Mouse (Mus musculus) liver, adult 2 months (tissue): Measurements from ENCODE around the gene Fgf14. TPM values are rescaled to one million over a fixed set of nuclear protein-coding genes. Genes with fewer than 3 reads are reported as not detected.

Source experiments
- DNase-seq: peaks from one replicate; pipeline ENCODE4 v3.0.0-alpha.2; 2011; ENCODE audit warnings: low read depth, low spot score; ENCODE audit errors: extremely low read depth
- H3K27ac ChIP-seq: fragments of 200-500 bp; replicated peaks from 2 replicates; pipeline ENCODE4 v1.5.1; 2012; ENCODE audit warnings: low read depth, mild to moderate bottlenecking, control low read depth, inconsistent platforms, low read length; ENCODE audit not compliant: insufficient read depth
- H3K27me3 ChIP-seq: fragments of 200-500 bp; 2 replicates; pipeline ENCODE4 v1.6.1; 2012; ENCODE audit warnings: mild to moderate bottlenecking, moderate library complexity, low read length, inconsistent platforms; ENCODE audit not compliant: control insufficient read depth, insufficient read depth
- H3K36me3 ChIP-seq: fragments of 200-500 bp; 2 replicates; pipeline ENCODE4 v1.6.1; 2012; ENCODE audit warnings: low read length, inconsistent platforms; ENCODE audit not compliant: control insufficient read depth, insufficient read depth
- H3K4me1 ChIP-seq: fragments of 200-500 bp; 2 replicates; pipeline ENCODE4 v1.6.1; 2011; ENCODE audit warnings: low read length; ENCODE audit not compliant: control insufficient read depth, insufficient read depth
- H3K4me3 ChIP-seq: fragments of 200-500 bp; 2 replicates; pipeline ENCODE4 v1.5.1; 2011; ENCODE audit warnings: low read depth, mild to moderate bottlenecking, control low read depth, low read length, moderate library complexity; ENCODE audit not compliant: insufficient read depth
- H3K79me2 ChIP-seq: fragments of 200-500 bp; 2 replicates; pipeline ENCODE4 v1.6.1; 2012; ENCODE audit warnings: inconsistent platforms, mild to moderate bottlenecking, low read length, moderate library complexity; ENCODE audit not compliant: control insufficient read depth, insufficient read depth
- H3K9ac ChIP-seq: fragments of 200-500 bp; 2 replicates; pipeline ENCODE4 v1.6.1; 2012; ENCODE audit warnings: low read depth, mild to moderate bottlenecking, control low read depth, inconsistent platforms, low read length
- CTCF ChIP-seq: fragments of 200-500 bp; IDR thresholded peaks from 2 replicates; pipeline ENCODE4 v1.5.1; 2011; ENCODE audit warnings: low read depth, low read length, control low read depth
- POLR2A ChIP-seq: fragments of 200-500 bp; IDR thresholded peaks from 2 replicates; pipeline ENCODE4 v1.6.1; 2011; ENCODE audit warnings: low read length, control low read depth; ENCODE audit not compliant: insufficient read depth; ENCODE audit errors: extremely low read depth
- WGBS: fragments of 180-500 bp; shearing (Covaris S2); methylation state at CpG from one replicate; pipeline ENCODE4 v1.1.7; 2018; 5-methylcytosine and 5-hydroxymethylcytosine counted together
- polyA plus RNA-seq: library from polyadenylated mRNA; depleted of rRNA; stranded (reverse); fragments of >200 nt; gene quantifications from 2 replicates; pipeline ENCODE4 v1.2.3, GENCODE M21; 2012
- total RNA-seq: library from RNA; depleted of rRNA; stranded (reverse); fragments of >200 nt; gene quantifications from 2 replicates; pipeline ENCODE4 v1.2.3, GENCODE M21; 2014

Gene Fgf14
- total and polyA plus RNA-seq, 2 experiments = not detected

DNA sequence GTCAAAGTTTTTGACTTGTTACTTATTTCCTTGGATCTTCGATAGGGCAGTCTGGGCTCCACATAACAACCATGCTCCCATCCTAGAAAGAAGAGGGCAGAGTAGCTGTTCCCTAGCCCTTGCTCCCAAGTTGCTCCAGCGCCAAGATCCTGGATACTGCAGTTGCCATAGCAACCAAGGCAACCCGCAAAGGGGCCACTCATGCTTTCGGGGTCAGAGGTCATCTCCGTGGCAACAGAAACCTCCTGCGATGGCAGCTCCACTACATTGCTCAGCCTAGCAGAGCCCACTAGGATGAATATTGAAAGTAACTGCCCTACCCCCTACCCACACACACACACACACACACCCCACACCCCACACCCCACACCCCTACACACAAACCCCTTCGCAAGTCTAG is 7.2 kb downstream of the Fgf14 start:
- TF ChIP-seq CTCF (no peak), POLR2A (no peak)
- H3K36me3 ChIP-seq = no peaks in the 10 kb centered on the region
- no peaks in the 10 kb centered on the region for H3K27me3 ChIP-seq
- no peaks in the 10 kb centered on the region for H3K4me1 ChIP-seq
- 42% methylated on average over 7 of the region's 7 CpGs for WGBS
- no peak overlapping the region for H3K27ac ChIP-seq
- DNase-seq = no peak
- no peak overlapping the region for H3K4me3 ChIP-seq
- H3K79me2 ChIP-seq = no peaks in the 10 kb centered on the region
- no peak overlapping the region for H3K9ac ChIP-seq

- no peaks in the 10 kb centered on the region for H3K27me3 ChIP-seq
- no peak overlapping the region for H3K9ac ChIP-seq
- 69% methylated on average over 3 of the region's 3 CpGs for WGBS
- DNase-seq = no peak
- H3K27ac ChIP-seq = no peak overlapping the region
- no peaks in the 10 kb centered on the region for H3K36me3 ChIP-seq
- H3K4me3 ChIP-seq = no peak overlapping the region
- no peaks in the 10 kb centered on the region for H3K79me2 ChIP-seq
- no peak for TF ChIP-seq POLR2A
- TF ChIP-seq CTCF = no peak
- no peaks in the 10 kb centered on the region for H3K4me1 ChIP-seq
Observed at GRCm38 (mm10) chr14:124642822-124643221, 34.1 kb downstream of the Fgf14 start.

DNA sequence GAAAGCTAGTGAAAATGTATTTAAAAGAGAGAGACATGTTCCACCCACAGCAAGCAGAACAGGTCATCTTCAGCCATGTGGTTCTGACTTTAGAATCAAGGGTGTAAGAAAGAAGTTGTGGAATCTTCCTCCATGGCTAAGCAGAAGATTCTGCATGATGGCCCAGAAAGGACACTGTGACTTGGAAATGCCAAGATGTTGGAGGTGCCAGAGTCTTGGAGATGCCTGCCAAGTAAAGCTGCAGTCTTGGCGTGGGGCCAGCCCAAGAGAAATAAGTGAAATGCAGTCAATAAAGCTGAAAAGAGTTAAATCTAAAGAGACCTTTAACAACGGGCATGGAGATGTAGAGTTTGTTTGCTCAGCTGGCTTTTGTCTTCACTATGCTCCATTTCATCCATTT is 42.0 kb downstream of the Fgf14 start:
- Histone ChIP-seq H3K36me3 (no peaks in the 10 kb centered on the region), H3K27ac (no peak overlapping the region), H3K4me3 (no peak overlapping the region), H3K27me3 (no peaks in the 10 kb centered on the region), H3K79me2 (no peaks in the 10 kb centered on the region), H3K9ac (no peak overlapping the region), H3K4me1 (no peaks in the 10 kb centered on the region)
- TF ChIP-seq CTCF = no peak
- TF ChIP-seq POLR2A = no peak
- 54% methylated on average over 2 of the region's 2 CpGs for WGBS
- no peak for DNase-seq

GRCm38 (mm10) chr14:124613473-124613872 is 63.5 kb downstream of the Fgf14 start:
- no peak for TF ChIP-seq POLR2A
- no peak for TF ChIP-seq CTCF
- no peaks in the 10 kb centered on the region for H3K27me3 ChIP-seq
- no peak for DNase-seq
- H3K79me2 ChIP-seq = no peaks in the 10 kb centered on the region
- H3K27ac ChIP-seq = no peak overlapping the region
- no peak overlapping the region for H3K4me3 ChIP-seq
- 70% methylated on average over 2 of the region's 2 CpGs for WGBS
- H3K36me3 ChIP-seq = no peaks in the 10 kb centered on the region
- no peaks in the 10 kb centered on the region for H3K4me1 ChIP-seq
- no peak overlapping the region for H3K9ac ChIP-seq

DNA sequence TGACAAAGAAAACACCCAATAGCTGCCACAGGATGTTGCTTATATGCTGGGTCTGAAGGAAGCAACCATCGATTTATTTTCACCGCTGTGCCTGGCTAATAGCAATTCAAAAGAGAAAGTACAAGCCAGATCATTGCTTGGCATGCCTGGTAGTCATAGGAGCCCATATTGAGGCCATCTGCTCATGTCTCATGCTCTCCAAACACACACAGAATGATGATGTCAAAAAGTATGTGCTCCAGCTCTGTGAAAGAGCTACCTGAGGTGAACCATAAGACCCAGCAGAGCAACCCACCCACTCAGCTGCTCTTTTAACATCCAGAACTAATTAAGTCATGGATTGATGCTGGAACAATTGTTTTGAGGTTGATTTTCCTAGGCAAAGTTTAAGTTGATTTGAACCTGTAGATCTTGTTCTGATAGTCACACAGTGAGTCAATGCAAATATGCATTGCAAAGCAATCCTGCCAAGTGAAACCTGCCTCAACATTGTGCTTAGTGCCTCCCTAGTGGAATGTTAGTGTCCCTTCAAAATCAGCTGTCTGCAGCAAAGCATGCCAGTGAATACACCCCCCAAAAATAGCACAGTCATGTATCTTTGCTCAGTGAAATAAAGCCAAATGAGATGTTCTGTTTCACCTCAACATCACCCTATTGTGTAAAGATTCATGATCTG is 70.8 kb downstream of the Fgf14 start:
- WGBS = 88% methylated on average over 2 of the region's 2 CpGs
- no peak for TF ChIP-seq POLR2A
- TF ChIP-seq CTCF = no peak
- Histone ChIP-seq H3K4me1 (no peaks in the 10 kb centered on the region), H3K9ac (no peak overlapping the region), H3K27me3 (no peaks in the 10 kb centered on the region), H3K36me3 (no peaks in the 10 kb centered on the region), H3K79me2 (no peaks in the 10 kb centered on the region), H3K4me3 (no peak overlapping the region), H3K27ac (no peak overlapping the region)
- DNase-seq = no peak

- TF ChIP-seq CTCF (no peak), POLR2A (no peak)
- Histone ChIP-seq H3K4me3 (no peak overlapping the region), H3K4me1 (no peaks in the 10 kb centered on the region), H3K36me3 (no peaks in the 10 kb centered on the region), H3K27me3 (no peaks in the 10 kb centered on the region), H3K79me2 (no peaks in the 10 kb centered on the region), H3K9ac (no peak overlapping the region), H3K27ac (no peak overlapping the region)
- no peak for DNase-seq
- whole genome bisulfite sequencing = 85% methylated on average over 1 of the region's 1 CpGs
Observed at GRCm38 (mm10) chr14:124605031-124605743, 71.7 kb downstream of the Fgf14 start.
